Mouse (Mus musculus) midbrain, embryonic 13.5 days (tissue): ENCODE results near the gene Lix1. TPM values are rescaled to one million over a fixed set of nuclear protein-coding genes. Genes with fewer than 3 reads are reported as not detected.

Experiments
- ATAC-seq: fragments of 200-750 bp; cut with Nextera tagmentation; 2 replicates; pipeline ENCODE4 v1.8.0; 2017; ENCODE audit warnings: mild to moderate bottlenecking, moderate TSS enrichment, moderate library complexity
- H3K27ac ChIP-seq: fragments of 300-500 bp; sonication (generic); 2 replicates; pipeline ENCODE4 v1.5.1; 2015; ENCODE audit warnings: inconsistent platforms, mild to moderate bottlenecking, moderate library complexity
- H3K27me3 ChIP-seq: fragments of 300-500 bp; sonication (generic); 2 replicates; pipeline ENCODE4 v1.6.1; 2015; ENCODE audit warnings: mild to moderate bottlenecking, inconsistent platforms
- H3K36me3 ChIP-seq: fragments of 300-500 bp; sonication (generic); 2 replicates; pipeline ENCODE4 v1.6.1; 2015; ENCODE audit warnings: mild to moderate bottlenecking, inconsistent platforms
- H3K4me1 ChIP-seq: fragments of 300-500 bp; sonication (generic); replicated peaks from 2 replicates; pipeline ENCODE4 v1.6.1; 2015; ENCODE audit warnings: inconsistent platforms
- H3K4me2 ChIP-seq: fragments of 300-500 bp; sonication (generic); replicated peaks from 2 replicates; pipeline ENCODE4 v1.6.1; 2015; ENCODE audit warnings: moderate library complexity, mild to moderate bottlenecking, inconsistent platforms
- H3K4me3 ChIP-seq: fragments of 300-500 bp; sonication (generic); replicated peaks from 2 replicates; pipeline ENCODE4 v1.5.1; 2015; ENCODE audit warnings: mild to moderate bottlenecking, inconsistent platforms
- H3K9ac ChIP-seq: fragments of 300-500 bp; sonication (generic); replicated peaks from 2 replicates; pipeline ENCODE4 v1.6.1; 2015; ENCODE audit warnings: mild to moderate bottlenecking, inconsistent platforms
- H3K9me3 ChIP-seq: fragments of 300-500 bp; sonication (generic); 2 replicates; pipeline ENCODE4 v1.6.1; 2016; ENCODE audit warnings: mild to moderate bottlenecking, inconsistent platforms
- WGBS: fragments of 180-500 bp; shearing (Covaris S2); methylation state at CpG from one replicate; pipeline ENCODE4 v1.1.7; 2015; 5-methylcytosine and 5-hydroxymethylcytosine counted together
- polyA plus RNA-seq: library from polyadenylated mRNA; unstranded; fragments of >200 nt; fragmentation: Nextera tagmentation; extraction: Ambion mirVana; gene quantifications from 2 replicates; pipeline ENCODE4 v1.2.1, GENCODE M21; 2015

Lix1 gene
- polyA plus RNA-seq = 19.4 and 21.6 TPM in 2 replicates

- H3K9me3 ChIP-seq = no peaks in the 10 kb centered on the region
- H3K4me3 ChIP-seq = peak within 1 kb of the TSS; percentile 33
- 20% methylated on average over 6 of the region's 6 CpGs for WGBS
- peak within 1 kb of the TSS; percentile 47 for H3K9ac ChIP-seq
- ATAC-seq = peak; percentile 99
- peak within 1 kb of the TSS; percentile 50 for H3K4me2 ChIP-seq
- no peaks in the 10 kb centered on the region for H3K36me3 ChIP-seq
- peaks cover 32% of the 10 kb centered on the region for H3K4me1 ChIP-seq
- peak within 1 kb of the TSS; percentile 57; the same call in 1 of the 2 replicates for H3K27ac ChIP-seq
- H3K27me3 ChIP-seq = no peaks in the 10 kb centered on the region
These were observed at the start of gene Lix1 for GRCm38 (mm10) chr17:17402222-17403004. TSS of gene Lix1 (plus strand) at chr17:17402672.

GRCm38 (mm10) chr17:17373550-17373917, 28.9 kb upstream of the Lix1 start:
- Histone ChIP-seq H3K4me1 (peaks cover 25% of the 10 kb centered on the region), H3K9me3 (no peaks in the 10 kb centered on the region), H3K4me2 (peak overlapping the region; percentile 64), H3K9ac (peak overlapping the region; percentile 75), H3K36me3 (peaks cover 8% of the 10 kb centered on the region), H3K27ac (peak overlapping the region; percentile 75), H3K27me3 (no peaks in the 10 kb centered on the region), H3K4me3 (peak overlapping the region; percentile 78)
- 3% methylated on average over 6 of the region's 6 CpGs for WGBS
- ATAC-seq = 0 out of 2 replicates have a peak, but pooled peaks have one; percentile 3

DNA sequence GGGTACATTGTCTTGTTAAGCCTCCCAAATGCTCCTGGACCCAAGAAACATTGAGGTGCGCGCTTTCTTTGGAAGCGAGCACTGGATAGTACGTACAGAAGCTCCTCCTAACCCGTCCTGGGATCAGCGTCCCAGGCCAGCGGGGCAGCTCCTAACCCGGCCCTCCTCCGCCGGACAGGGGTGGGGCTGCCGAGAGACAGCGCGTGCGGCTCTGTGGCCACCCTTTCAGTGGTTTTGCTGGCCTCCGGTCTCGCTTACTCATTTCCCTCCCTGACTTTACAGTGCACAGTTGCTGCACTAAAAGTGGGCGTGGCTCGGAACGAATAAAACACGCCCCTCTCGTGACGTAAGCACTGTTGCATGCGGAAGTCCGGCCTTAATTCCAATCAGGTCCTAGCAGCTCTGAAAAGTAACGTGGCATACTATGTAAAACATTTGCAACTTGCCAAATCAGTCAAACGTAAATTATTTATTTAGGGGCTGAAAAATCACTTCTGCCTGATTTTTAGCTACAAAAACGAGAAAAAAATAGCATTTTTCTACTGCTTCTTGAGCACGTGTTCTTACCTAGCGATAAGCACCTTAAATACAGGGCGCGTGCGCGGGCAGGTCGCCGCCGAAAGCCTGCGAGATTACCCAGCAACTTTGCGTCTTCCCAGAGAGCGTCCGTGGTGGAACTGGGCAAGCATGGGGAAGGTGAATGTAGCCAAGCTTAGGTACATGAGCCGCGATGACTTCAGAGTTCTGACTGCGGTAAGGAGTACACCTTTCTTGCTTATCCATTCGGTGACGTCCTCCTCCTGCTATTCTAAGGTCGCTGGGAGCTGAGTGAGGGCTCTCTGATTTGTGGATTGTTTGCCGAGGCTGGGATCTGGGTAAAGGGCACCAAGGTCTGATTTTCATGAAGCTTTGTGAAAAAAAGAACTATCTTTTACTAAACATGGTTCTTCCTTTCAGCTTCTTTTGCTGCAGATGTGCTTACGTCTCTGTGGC, 28.3 kb upstream of the Lix1 start, which contains the start of gene Riok2:
Riok2 (plus strand) TSS at position 392 of the 993 bp plus-strand sequence.
- H3K27me3 ChIP-seq = no peaks in the 10 kb centered on the region
- under 1% methylated on average over 48 of the region's 48 CpGs for WGBS
- peak within 1 kb of the TSS; percentile 75 for H3K27ac ChIP-seq
- peak within 1 kb of the TSS; percentile 75 for H3K9ac ChIP-seq
- H3K4me1 ChIP-seq = peaks cover 25% of the 10 kb centered on the region
- peak within 1 kb of the TSS; percentile 64 for H3K4me2 ChIP-seq
- no peaks in the 10 kb centered on the region for H3K9me3 ChIP-seq
- ATAC-seq = peak; percentile 98
- peaks cover 11% of the 10 kb centered on the region for H3K36me3 ChIP-seq
- peak within 1 kb of the TSS; percentile 78 for H3K4me3 ChIP-seq

DNA sequence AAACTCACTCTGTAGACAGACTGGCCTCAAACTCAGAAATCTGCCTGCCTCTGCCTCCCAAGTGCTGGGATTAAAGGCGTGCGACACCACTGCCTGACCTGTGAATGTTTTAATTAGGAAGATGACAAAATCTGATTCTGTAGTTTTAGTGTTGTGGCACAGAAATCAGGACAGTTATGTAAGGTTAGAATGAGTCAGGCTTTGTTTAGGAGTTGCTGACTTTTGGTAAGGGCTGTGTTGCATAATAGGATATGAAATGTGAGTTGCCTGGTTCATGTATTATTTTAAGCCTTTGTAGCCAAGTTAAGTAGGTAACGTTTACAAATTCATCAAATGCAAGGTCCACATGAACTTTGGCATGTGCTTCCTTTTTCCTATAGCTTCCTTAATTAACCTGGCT, 26.9 kb upstream of the Lix1 start:
- H3K9ac ChIP-seq = no peak overlapping the region
- H3K4me2 ChIP-seq = peak overlapping the region; percentile 64
- no peak overlapping the region for H3K27ac ChIP-seq
- peaks cover 25% of the 10 kb centered on the region for H3K4me1 ChIP-seq
- peak overlapping the region; percentile 78 for H3K4me3 ChIP-seq
- ATAC-seq = no peak
- peaks cover 13% of the 10 kb centered on the region for H3K36me3 ChIP-seq
- WGBS = 87% methylated on average over 3 of the region's 3 CpGs
- no peaks in the 10 kb centered on the region for H3K9me3 ChIP-seq
- H3K27me3 ChIP-seq = no peaks in the 10 kb centered on the region

GRCm38 (mm10) chr17:17383703-17384102, 18.8 kb upstream of the Lix1 start:
- H3K4me3 ChIP-seq = no peak overlapping the region
- no peaks in the 10 kb centered on the region for H3K9me3 ChIP-seq
- H3K9ac ChIP-seq = no peak overlapping the region
- H3K4me2 ChIP-seq = no peak overlapping the region
- H3K27me3 ChIP-seq = no peaks in the 10 kb centered on the region
- no peak overlapping the region for H3K27ac ChIP-seq
- no peaks in the 10 kb centered on the region for H3K4me1 ChIP-seq
- peaks cover 59% of the 10 kb centered on the region for H3K36me3 ChIP-seq
- no peak for ATAC-seq
- WGBS = 93% methylated on average over 4 of the region's 4 CpGs

GRCm38 (mm10) chr17:17384502-17384901, 18.0 kb upstream of the Lix1 start:
- H3K9me3 ChIP-seq = no peaks in the 10 kb centered on the region
- ATAC-seq = no peak
- H3K27me3 ChIP-seq = no peaks in the 10 kb centered on the region
- H3K4me1 ChIP-seq = no peaks in the 10 kb centered on the region
- peaks cover 59% of the 10 kb centered on the region for H3K36me3 ChIP-seq
- H3K9ac ChIP-seq = no peak overlapping the region
- H3K4me2 ChIP-seq = no peak overlapping the region
- no peak overlapping the region for H3K4me3 ChIP-seq
- WGBS = 94% methylated on average over 3 of the region's 3 CpGs
- H3K27ac ChIP-seq = no peak overlapping the region

DNA sequence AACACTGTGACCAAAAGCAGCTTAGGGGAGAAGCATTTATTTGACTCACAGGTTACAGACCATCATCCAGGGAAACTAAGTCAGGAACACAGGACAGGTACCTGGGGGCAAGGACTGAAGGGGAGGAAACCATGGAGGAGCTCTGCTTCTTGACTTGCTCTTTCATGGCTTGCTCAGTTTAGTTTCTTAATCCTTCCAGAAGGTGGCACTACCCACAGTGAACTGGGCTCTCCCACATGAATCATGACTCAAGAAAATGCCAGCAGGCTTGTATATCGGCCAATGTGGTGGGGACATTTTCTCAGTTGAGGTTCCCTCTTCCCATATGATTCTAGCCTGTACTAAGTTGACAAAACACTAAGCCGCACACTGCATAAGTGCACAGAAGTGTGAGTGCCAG, 16.4 kb upstream of the Lix1 start:
- no peak overlapping the region for H3K4me2 ChIP-seq
- no peak overlapping the region for H3K27ac ChIP-seq
- H3K27me3 ChIP-seq = no peaks in the 10 kb centered on the region
- H3K36me3 ChIP-seq = peaks cover 62% of the 10 kb centered on the region
- H3K9me3 ChIP-seq = no peaks in the 10 kb centered on the region
- no peak overlapping the region for H3K4me3 ChIP-seq
- WGBS = 93% methylated on average over 2 of the region's 2 CpGs
- H3K4me1 ChIP-seq = no peaks in the 10 kb centered on the region
- no peak overlapping the region for H3K9ac ChIP-seq
- no peak for ATAC-seq

- ATAC-seq = no peak
- Histone ChIP-seq H3K9me3 (no peaks in the 10 kb centered on the region), H3K4me1 (no peaks in the 10 kb centered on the region), H3K27ac (no peak overlapping the region), H3K36me3 (peaks cover 34% of the 10 kb centered on the region), H3K4me3 (no peak overlapping the region), H3K27me3 (no peaks in the 10 kb centered on the region), H3K9ac (no peak overlapping the region), H3K4me2 (no peak overlapping the region)
- WGBS = 95% methylated on average over 4 of the region's 4 CpGs
These were observed 10.6 kb upstream of the Lix1 start for GRCm38 (mm10) chr17:17391823-17392222.

GRCm38 (mm10) chr17:17392863-17393262, 9.6 kb upstream of the Lix1 start:
- no peaks in the 10 kb centered on the region for H3K27me3 ChIP-seq
- no peak overlapping the region for H3K4me3 ChIP-seq
- H3K9me3 ChIP-seq = no peaks in the 10 kb centered on the region
- no peak overlapping the region for H3K27ac ChIP-seq
- H3K9ac ChIP-seq = no peak overlapping the region
- peaks cover 28% of the 10 kb centered on the region for H3K36me3 ChIP-seq
- 70% methylated on average over 7 of the region's 7 CpGs for WGBS
- H3K4me1 ChIP-seq = no peaks in the 10 kb centered on the region
- H3K4me2 ChIP-seq = no peak overlapping the region
- peak; percentile 41; the same call in 1 of the 2 replicates for ATAC-seq

DNA sequence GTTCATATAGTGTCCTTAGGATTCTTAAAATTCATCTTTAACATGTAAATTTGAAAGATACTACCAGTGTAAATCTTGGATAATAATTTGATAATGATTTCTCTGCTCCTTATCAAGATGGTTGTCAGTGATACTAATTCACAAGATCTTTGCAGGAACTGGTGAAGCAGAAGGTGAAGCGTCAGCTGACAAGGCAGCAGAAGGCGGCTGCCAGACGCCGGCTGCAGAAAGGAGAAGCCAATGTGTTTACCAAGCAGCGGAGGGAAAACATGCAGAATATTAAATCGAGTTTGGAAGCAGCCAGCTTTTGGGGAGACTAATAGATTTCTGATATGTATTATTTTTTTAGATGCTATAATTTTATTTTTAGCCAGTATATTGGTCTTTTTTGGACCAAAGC, 9.2 kb upstream of the Lix1 start:
- Histone ChIP-seq H3K27me3 (no peaks in the 10 kb centered on the region), H3K9ac (no peak overlapping the region), H3K4me3 (no peak overlapping the region), H3K9me3 (no peaks in the 10 kb centered on the region), H3K4me2 (no peak overlapping the region), H3K4me1 (no peaks in the 10 kb centered on the region), H3K36me3 (peaks cover 27% of the 10 kb centered on the region), H3K27ac (no peak overlapping the region)
- 88% methylated on average over 6 of the region's 6 CpGs for WGBS
- no peak for ATAC-seq

DNA sequence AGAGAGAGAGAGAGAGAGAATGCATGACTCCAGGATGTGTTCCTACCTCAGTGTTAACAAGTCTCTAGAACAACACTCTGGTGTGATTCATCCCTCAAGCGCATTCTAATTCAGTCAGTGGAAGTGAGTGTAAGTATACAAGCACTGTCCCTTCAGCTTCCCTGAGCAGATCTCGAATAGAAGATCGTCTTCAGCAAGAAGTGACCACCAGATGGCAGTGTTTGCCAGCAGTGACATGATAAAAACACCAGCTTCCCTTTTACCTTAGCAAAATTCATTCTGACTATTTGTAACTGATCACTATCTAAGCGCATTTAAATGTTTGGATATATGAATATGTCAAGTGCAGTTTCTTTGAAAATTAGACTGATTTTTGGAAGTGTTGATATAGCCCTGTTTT, 8.1 kb upstream of the Lix1 start:
- no peaks in the 10 kb centered on the region for H3K9me3 ChIP-seq
- 34% methylated on average over 4 of the region's 4 CpGs for WGBS
- ATAC-seq = peak; percentile 69; the same call in 1 of the 2 replicates
- no peak overlapping the region for H3K9ac ChIP-seq
- no peak overlapping the region for H3K4me3 ChIP-seq
- no peaks in the 10 kb centered on the region for H3K4me1 ChIP-seq
- H3K27ac ChIP-seq = no peak overlapping the region
- no peak overlapping the region for H3K4me2 ChIP-seq
- H3K36me3 ChIP-seq = peaks cover 19% of the 10 kb centered on the region
- H3K27me3 ChIP-seq = no peaks in the 10 kb centered on the region

DNA sequence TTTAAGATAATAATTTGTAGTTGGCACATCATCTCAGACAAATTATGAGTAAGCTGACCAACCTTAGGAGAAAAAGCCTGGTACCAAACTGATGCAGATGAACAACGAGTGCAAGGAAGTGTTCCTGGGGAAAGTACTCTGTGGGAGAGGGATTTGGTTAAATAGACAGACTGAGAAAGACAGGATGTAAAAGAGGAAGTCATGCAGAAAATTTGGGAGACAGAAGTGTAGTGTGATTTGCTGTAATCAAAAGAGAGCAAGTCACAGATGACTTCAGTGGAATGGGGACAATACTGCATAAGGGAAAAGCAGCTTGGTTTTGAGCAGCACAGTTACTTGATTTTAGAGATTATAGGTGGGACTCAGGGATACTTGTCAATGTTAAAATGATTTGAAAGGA, 5.6 kb upstream of the Lix1 start:
- Histone ChIP-seq H3K36me3 (0 out of 2 replicates have a peak, but pooled peaks cover 6% of the 10 kb centered on the region), H3K27me3 (no peaks in the 10 kb centered on the region), H3K9ac (no peak overlapping the region), H3K4me2 (no peak overlapping the region), H3K4me1 (peaks cover 3% of the 10 kb centered on the region; the same call in 1 of the 2 replicates), H3K4me3 (no peak overlapping the region), H3K27ac (no peak overlapping the region), H3K9me3 (no peaks in the 10 kb centered on the region)
- no peak for ATAC-seq
- WGBS = 12% methylated on average over 1 of the region's 1 CpGs
